Mouse (Mus musculus) hematopoietic stem cell, adult 5-6 weeks (primary cell): ENCODE data around the gene Myom3. TPM values are rescaled to one million over a fixed set of nuclear protein-coding genes. Genes with fewer than 3 reads are reported as not detected.

Experiments used
- ATAC-seq, 2 experiments: fragments of 125-278 bp in 1 of 2; replicated peaks in 1 of 2; 2 replicates each; pipeline ENCODE4 v1.8.0; 2016 to 2017; ENCODE audit warnings: inconsistent platforms in 2 of 2, mild to moderate bottlenecking in 2 of 2, moderate number of reproducible peaks in 2 of 2, low read depth in 1 of 2, moderate TSS enrichment in 1 of 2; ENCODE audit not compliant: low FRiP score in 2 of 2, poor library complexity in 2 of 2, severe bottlenecking in 2 of 2, insufficient read depth in 1 of 2, low TSS enrichment in 1 of 2
- total RNA-seq: library from RNA; stranded (forward); fragments of 172-1452, 232-1000 nt; gene quantifications from 2 replicates; pipeline ENCODE4 v1.2.3, GENCODE M21; 2017

Myom3 gene
- total RNA-seq, 1 experiment from 2014 or later, result not detected

DNA sequence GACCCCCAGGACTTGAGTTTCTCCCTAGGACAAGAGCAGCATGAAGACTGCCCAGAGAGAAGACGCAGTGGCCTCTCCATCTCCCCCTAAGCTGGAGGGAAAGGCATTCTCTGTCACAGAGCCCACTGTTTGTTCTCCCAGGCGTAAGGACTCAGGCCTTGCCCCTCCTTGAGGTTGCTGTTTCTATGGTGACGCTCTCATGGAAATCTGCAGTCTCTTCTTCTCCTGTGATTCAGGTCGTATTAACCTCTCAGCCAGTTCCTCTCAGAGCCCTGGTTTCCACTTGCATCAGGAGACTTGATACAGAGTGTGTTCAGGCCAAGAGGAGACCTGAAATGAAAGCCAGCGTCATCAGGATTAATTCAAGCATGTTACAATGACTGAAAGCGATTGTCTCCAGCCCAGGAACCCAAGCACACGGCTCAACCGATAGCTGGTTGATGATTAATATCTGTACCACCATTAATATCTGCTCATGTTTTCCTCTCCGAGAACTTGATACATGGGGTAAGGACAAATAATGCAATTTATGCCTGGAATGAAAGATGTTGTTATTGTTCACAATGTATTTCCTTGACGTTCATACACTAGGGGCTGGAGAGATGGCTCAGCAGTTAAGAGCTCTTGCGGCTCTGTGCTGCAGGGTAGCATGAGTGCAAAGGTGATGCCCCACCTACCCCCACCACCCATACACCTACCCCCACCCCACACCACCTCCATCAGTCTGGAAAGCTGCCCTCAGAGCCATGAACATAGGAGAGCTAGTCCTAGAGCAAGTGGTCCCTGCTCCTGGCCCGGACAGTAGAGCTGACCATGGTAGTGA lies 74.0 kb downstream of the Myom3 start:
- ATAC-seq, result no peak

DNA sequence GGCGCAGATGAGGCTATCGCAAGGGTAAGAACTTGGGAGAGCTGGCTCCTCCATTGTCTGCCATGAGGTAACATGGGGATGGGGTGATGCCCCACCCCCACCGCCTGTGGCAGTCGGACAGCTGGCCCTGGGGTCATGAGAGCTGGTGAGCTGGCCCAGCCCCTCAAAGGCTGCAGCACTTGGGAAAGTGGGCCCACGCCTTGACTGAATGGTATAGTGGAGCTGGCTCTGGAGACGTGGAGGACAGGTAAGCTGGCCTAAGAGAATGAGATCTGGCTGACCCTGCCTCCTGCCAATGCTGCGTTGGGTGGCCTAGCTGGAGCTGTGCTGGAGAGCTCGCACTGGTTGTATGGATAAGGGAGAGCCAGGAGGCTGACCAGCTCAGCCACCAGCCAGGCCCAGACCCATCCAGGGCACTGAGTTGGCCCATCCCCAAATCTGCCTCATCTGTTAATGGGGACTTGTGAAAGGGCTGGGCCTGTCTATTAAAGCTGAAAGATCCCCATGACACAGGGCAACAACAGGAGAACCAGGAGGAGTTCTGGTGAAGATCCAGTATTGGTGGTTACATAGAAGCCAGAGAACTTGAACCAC lies 74.7 kb downstream of the Myom3 start:
- no peak for ATAC-seq

DNA sequence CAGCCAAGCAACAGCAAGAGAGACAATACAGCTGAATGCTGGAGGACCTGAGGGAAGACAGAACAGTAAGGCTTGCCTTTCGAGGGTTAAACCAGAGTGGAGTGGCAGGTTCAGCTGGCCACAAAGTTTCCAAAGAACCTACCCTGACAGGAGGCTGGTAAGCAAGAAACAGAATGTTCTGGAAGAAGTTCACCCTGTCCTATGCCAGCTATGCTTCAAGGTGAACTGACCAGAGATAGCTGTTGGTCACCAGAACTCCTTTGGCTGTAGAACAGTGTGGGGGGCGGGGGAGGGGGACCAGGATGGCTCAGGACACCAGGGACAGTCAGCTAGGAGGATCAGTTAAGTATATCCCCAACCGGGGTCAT lies 79.4 kb downstream of the Myom3 start:
- no peak for ATAC-seq

DNA sequence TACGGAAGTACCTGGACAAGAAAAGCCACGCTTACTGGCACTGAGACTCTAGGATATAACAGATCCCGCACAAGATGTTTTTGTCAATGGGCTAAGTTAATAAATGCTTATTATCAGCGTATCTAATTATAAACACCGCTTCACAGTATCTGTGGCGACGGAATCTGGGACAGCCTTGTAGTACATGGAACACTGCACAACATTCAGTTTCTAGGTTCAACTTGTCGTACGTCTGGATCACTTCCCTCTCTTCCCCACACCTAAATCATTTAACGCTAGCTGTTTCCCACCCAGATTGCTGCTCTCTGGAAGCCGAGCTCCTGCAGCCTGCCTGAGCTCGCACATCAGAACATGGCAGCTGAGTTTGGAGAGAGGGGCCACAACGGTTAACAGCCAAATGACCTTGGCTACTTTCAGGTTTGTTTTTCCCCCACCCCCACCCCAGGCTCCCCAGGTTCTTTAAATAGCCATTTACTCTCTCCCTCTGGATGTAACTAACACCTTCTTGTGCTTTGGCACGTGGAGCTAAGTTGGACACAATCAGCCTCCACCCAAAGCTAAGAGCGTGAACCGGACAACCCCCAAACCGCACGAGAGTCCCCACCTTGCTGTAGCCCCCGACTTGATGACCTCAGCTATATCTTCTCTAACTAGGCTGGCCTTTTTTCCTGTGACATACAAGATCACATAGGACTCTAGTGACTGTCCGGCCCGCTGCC lies 79.9 kb downstream of the Myom3 start:
- ATAC-seq, result no peak

DNA sequence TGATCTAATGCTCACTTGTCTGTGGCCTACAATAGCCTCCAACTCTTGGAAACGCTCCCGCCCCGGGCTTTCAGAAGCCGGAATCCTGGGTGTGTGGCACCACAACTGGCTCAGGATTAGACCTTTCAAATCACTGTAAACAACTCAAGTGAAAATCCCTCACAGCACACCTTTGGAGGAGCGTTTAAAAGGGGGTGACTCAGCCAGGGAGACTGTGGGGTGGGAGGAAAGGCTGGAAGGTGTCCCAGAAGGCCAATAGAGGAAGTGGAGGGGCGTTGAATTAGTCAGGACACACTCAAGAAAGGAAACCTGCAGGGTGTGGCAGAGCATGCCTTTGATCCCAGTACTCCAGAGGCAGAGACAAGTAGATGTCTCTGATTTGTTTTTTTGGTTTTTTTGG lies 84.9 kb downstream of the Myom3 start:
- ATAC-seq, result no peak

GRCm38 (mm10) chr4:135847581-135847980 lies 88.1 kb downstream of the Myom3 start:
- no peak for ATAC-seq

DNA sequence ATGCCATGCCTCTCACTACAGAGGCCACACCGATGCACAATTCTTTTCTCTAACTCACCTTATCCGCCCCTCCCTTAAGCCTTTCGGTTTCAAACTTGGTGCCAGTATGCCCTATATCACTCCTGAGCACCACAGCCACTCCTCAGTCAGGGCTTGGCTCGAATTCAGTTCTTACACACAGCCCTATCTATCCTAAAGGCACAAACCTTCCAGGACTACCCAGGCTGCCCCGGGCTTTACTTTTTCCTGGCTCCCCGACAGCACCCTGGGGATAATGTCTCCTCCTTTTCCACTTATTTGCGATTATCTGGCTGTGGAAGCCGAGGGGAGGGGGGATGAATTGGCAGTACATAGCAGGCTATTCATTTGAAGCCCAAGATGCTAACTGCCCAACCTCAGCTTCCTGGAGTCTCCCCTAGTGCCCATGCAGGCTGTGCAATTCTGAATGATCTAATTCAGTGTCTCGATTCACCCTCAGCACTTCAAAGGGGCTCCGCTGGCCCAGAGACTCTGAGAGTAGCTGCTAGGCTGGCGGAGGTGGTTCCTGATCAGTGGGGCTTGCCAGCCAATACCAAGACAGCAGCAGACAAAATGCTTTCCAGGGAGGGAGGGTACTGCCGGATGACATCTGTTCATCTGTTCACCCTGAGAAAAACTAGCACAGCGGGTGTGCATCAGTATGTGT lies 91.0 kb downstream of the Myom3 start:
- no peak; a peak in 1 of 4 replicates for ATAC-seq

DNA sequence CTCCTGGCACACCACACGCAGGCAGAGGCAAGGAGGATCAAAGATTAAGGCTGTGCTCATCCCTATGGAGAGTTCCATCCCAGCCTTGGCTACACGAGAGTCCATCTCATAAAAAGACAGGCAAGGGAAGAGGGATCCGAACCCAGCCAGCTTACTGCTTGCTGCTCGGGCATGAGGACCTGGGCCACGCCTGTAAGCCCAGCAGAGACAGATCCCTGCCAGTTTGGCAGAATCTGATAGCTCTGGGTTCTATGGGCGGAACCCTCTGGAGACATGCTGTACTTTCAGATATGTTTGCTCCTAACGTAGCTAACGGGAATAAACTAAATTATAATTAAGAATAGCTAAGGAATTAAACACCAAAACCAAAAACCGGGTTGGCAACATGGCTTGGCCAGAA lies 92.4 kb downstream of the Myom3 start:
- ATAC-seq, result no peak

GRCm38 (mm10) chr4:135853987-135854546 lies 94.6 kb downstream of the Myom3 start:
- no peak for ATAC-seq

GRCm38 (mm10) chr4:135854630-135855029 lies 95.1 kb downstream of the Myom3 start:
- ATAC-seq, result no peak

GRCm38 (mm10) chr4:135855080-135855479 lies 95.6 kb downstream of the Myom3 start:
- no peak; a peak in 1 of 4 replicates for ATAC-seq

DNA sequence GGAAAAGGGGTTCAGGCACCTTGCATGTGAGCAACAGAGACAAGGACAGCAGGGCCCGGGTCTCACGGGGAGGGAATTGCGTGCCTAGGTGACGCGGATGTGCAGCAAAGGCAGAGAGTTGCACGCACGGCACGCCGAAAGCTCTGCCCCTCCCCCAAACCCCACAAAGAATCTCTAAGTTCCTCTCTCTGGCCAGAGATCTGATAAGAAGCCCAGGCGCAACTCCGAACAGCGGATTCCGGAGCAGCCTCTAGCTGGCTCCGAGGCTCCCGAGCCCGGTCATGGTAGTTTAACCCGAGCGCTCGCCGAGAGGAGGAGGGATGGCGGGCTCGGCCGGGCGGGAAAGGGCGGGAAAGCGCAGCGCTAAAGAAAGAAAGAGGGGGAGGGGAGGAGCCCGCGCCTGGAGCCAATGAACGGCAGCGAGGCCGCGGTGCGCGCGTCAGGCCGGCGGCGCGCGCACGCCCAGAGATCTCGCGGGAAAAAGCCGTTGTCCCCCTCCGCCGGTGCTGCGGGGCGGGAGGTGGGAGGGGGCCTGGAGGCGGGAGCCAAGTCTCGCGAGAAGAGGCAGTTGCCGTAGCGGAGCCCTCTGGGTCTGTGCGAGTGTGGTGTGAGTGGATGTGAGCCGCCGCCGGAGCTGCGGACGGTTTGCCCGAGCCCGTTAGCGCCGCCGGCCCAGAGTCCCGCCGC lies 96.2 kb downstream of the Myom3 start, which contains the start of gene Srsf10:
TSS of gene Srsf10 (plus strand) at position 212 of the 687 bp plus-strand sequence.
- ATAC-seq, result peak; percentile 74 to 81

DNA sequence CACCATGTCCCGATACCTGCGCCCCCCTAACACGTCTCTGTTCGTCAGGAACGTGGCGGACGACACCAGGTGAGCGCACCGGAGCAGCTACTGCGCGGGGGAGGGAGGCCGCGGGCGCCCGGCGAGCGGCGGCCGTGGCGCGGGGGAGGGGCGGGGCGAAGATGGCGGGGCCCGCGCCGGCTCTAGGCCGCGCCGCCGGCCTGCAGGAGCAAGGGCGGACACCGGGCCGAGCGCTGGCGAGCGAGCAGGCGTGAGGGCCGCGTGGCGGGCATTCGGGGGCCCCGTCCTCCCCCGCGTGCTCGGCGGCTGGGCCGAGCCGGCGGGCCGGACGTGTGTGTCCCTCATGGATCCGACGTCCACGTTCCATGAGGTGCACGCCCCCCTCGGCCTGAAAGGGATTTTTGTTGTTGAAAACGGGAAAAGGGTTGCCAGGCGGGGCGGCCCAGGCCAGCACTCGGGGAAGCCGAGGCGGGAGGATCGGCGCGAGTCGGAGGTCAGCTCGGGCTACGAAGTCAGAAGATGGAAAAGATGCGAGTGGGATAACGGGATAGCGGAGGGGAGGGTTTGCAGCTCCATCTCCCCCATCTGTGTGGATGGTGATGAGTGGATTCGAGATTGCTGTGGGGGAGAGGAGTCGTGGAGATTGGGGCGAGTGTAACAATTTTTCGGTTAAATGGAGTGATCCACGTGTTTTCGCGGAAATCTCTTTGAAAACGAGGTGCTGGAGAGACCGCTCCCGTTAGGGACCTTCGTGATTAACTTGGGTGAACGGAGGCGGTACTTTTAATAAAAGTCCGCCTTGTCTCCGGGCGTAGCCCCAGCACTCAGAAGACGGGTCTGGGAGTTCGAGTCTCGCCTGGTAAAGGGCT lies 96.9 kb downstream of the Myom3 start:
- no peak for ATAC-seq

GRCm38 (mm10) chr4:135857597-135858186 lies 98.2 kb downstream of the Myom3 start:
- no peak for ATAC-seq
